ENCODE assay signal across 14 mouse cellular contexts in the genomic region with DNA sequence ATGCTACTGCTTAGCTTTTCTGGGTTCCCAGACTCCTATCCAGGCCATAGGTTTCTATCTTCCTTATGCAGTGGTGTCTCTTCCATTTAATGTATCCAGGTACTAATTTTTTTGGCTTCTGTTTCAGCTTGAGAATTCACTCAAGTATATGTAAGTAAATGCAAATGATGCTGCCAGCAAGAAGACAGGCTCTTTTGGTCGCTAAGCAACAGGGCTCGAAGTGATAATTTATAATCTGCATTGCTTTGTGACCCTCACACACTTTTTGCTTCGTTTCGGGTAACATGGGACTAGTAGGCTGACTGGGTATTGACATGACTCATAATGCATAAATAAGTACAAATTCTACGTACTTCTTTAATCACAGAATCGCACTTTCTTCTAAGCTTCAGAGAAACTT.
"Had no signal": no experiment of that assay in that cellular context is flagged by ENCODE, and none has a peak within 500 bp of the region (broad histone marks: within the 10 kb centered on the region; RNA-seq: fewer than 3 reads in every experiment).

No protein-coding gene starts in this region.

- H3K9me3 ChIP-seq: limb, embryonic 10.5 days; liver, embryonic 15.5 days; neural tube, embryonic 13.5 days had no signal

- H3K36me3 ChIP-seq: limb, embryonic 10.5 days; liver, embryonic 15.5 days; neural tube, embryonic 13.5 days had no signal

- H3K4me3 ChIP-seq: limb, embryonic 10.5 days; liver, embryonic 15.5 days; neural tube, embryonic 13.5 days had no signal

- H3K4me1 ChIP-seq: limb, embryonic 10.5 days; liver, embryonic 15.5 days had no signal

- H3K27ac ChIP-seq: kidney, postnatal 0 days; limb, embryonic 10.5 days; liver, embryonic 15.5 days; neural tube, embryonic 13.5 days had no signal

- ATAC-seq: lung, postnatal 0 days had no signal

- H3K4me2 ChIP-seq: liver, embryonic 11.5 days; liver, embryonic 15.5 days; neural tube, embryonic 13.5 days had no signal

- H3K27me3 ChIP-seq: liver, embryonic 15.5 days; neural tube, embryonic 13.5 days had no signal

- DNase-seq: kidney, adult 11 months; kidney, adult 9 months; kidney, postnatal 36 days; layer of hippocampus, adult 9-11 months; lung, adult 2 months; lung, postnatal 36 days; right cerebral cortex, postnatal 25 days; thymus, postnatal 4 days had no signal

- H3K9ac ChIP-seq: liver, embryonic 15.5 days; neural tube, embryonic 13.5 days had no signal
